Mouse (Mus musculus): ENCODE measurements around the gene Arvcf.

DNA sequence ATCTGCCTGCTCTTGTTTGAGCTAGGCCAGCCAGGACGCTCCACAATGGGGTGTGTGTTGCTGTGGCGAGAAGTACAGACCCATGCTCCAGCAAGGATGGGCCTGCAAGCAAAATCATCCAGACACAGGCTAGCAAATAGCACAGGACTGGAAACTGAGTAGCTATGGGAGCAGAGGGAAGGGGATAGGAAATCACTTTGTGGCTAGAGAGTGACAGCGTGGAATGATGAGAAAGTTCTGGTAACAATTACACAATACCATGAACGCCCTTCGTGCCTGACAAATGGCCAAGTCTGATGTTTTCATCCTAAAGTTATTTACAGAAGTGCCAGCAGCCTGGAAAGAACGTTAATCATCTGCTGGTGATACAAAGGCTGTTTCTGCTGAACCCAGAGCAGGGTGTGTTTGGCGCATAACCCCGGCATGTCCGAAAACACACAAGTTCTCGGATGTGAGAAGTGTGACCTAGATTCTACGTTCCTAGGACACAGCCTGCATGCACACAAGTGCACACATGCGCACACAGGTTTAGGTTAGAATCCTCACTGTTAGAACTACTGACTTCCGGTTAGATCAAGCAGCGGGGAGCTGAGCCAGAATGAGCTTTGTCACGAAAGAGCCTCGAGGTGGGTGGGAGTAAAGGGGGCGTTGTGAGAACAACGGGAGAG lies 68.2 kb downstream of the Arvcf start:
- TF ChIP-seq CTCF (IDR thresholded peaks at IDR 0.05; ENCODE audit: extremely low read depth, insufficient read length, insufficient replicate concordance, low read depth, low read length) (no peak), POLR2A (IDR thresholded peaks at IDR 0.05; ENCODE audit: low read depth, low read length) (no peak)

Measured in small intestine, adult 2 months (tissue).